Mouse (Mus musculus) heart, postnatal 4 days (tissue): ENCODE measurements at regions not wholly inside any gene's neighbourhood (a gene's known extent, or its start where the extent isn't known, plus 50 kb on each side); places are given as distances from the start of the nearest gene placed in this dataset.

Experiments used
- DNase-seq: peaks from one replicate; pipeline ENCODE4 v3.0.0; 2021

DNA sequence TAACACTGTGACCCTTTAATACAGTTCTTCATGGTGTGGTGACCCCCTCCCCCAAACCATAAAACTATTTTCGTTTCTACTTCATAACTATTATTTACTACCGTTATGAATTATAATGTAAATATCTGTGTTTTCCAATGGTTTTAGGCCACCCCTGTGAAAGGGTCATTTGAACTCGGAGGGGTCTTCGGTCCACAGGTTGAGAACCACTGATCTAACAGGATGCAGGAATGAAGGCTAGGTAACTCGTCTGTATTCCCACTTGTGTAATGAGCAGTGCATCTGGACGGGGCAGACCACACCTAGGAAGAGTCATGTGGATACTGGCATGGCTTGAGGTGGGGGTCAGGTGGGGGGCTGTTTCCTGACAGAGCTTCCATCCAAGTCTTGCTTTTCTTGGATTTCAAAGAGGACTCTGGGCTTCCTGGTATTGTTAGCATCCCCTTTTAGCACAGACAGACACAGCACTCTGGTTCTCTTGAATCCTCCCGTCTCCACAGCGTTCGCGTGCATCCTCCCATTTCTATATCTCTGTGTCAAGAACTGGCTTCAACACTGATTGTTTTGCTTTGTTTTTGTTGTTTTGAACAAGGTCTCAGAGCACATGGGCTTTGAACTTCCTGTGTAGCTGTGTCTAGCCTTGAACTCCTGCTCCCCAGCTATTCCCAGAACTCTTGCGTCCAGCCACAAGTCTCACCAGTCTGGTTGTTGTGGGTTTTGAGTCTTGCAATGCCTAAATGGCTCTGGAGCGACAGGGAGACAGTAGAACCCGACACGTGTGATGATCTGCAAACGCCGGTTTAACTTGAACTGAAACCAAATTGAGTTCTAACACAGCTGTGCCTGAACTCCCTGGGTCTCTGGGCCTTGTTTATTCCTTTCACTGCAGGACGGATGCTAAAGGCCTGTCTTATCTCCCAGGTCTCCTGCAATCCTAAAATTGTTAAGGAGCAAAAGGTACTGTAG lies 75.4 kb upstream of the Ralgps2 start:
- DNase-seq, result no peak

DNA sequence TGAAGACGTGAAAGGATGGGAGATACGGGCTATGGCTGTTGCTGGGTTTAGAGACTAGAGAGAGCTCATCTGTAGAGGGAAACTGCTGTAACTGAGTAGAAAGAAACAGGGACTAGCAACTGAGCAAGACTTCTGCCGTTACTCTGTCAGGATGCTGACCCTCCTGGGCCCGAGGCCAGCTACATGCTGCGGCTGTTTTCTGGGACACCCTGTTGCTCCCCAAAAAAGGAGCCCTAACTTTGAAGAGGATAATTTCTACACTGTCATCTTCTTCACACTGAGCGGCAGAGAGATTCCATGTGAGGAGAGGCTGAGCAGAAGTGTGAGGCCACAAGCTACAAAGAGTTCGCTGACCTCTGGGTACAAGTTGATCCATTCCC lies 74.2 kb upstream of the Ralgps2 start:
- DNase-seq, result no peak

DNA sequence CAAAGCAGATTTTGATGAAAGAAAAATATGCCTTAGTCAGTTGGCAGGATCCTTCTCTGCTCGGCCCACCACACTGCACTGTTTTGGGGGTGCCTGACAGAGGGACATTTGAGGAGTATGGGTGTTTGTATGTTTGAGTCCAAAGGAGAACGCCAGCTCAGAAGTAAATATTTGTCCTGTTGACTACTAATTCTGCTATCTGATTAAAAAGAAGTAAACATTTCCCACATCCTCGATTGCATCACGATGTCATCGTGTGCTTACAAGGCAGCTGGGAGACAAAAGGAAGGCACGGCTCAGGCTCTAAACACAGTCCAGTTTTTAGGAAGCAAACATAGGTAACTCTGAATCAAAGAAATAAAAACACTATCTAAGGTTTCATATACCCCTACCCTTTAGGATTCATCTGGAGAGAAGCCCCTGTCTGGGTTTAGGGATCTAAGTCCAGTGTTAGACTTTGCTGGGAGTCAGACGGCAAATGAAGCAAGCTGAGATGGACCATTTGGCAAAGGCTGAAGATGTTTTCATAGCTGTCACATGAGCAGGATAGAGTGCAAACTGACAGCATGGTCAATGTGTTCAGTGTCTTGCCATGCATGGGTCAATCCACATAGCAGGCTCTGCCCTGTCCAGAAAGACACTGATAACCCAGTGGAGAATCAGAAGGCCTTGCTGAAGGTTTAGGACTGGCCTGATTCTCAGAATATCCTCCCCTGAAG lies 73.7 kb upstream of the Ralgps2 start:
- no peak for DNase-seq

DNA sequence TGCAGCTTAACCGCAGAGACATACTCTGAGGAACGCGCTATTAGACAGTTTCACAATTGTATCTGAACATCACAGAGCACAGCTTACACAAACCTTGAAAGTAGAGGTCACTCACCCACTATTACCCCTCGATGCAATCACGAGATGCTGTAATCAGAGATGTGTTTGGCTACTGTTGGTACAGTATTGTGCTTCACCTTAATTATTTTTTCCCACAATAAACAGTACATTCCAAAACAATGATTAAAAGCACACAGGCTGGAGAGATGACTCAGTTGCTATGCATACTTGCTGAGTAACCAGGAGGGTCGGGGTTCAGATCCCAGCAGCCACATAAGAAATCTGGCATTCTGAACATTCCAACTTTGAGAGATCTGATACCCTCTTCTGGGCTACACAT lies 71.8 kb upstream of the Ralgps2 start:
- no peak for DNase-seq

DNA sequence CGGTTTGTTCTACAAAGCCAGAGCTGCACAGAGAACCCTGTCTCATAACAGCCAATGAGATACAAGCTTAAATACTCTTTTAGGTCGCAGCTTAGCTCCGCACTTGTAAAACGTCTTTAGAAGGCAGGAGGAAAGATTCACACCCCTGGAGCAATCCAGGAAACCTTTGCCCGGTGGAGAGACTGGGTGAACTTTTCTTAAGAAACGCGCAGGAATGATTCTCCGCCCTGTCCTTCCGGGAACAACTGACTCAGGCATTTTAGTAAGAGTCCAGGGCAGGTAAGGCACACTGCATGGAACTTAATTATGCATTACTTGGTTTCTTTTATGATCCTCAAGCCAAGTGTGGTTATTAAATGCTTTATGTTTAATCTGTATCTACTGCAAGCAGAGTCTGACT lies 70.0 kb upstream of the Ralgps2 start:
- DNase-seq, result no peak

DNA sequence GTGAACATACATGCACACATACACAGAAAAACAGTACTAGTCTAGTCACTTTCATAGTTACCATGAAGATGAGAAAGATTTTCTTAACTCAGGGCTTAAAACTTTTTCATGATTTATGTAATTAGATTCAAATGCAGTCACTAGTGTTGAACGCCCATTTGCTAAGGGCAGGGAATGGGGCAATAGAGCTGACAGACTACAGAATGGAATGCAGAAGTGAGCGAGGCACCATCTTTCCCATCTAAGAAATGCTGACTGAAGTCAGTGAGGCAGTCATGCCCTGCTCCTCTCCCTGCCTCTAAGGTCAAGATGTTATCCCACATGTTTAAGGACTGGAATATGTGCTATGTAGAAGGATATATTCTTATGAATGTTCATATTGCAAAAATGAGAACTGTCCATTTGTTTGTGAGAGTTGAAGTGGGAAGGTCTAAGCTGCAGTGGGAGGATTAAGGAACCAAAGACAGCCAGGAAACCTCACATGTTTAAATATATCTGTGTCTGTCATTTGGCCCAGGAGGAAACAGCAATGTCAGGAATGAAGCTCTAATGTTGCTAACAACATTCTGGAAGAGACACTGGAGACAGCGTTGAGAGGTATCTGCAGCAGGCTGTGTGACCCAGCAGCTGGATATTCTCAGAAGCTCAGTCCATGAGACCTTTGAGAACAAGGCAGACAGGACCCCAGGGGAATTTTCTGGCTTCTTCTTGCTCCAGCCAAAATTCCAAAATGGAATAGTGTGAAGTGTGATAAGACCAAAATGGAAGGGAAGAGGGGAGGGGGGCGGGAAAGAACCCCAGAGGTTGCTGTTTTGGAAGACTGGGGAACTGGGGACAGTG lies 68.7 kb upstream of the Ralgps2 start:
- DNase-seq, result peak; percentile 59

DNA sequence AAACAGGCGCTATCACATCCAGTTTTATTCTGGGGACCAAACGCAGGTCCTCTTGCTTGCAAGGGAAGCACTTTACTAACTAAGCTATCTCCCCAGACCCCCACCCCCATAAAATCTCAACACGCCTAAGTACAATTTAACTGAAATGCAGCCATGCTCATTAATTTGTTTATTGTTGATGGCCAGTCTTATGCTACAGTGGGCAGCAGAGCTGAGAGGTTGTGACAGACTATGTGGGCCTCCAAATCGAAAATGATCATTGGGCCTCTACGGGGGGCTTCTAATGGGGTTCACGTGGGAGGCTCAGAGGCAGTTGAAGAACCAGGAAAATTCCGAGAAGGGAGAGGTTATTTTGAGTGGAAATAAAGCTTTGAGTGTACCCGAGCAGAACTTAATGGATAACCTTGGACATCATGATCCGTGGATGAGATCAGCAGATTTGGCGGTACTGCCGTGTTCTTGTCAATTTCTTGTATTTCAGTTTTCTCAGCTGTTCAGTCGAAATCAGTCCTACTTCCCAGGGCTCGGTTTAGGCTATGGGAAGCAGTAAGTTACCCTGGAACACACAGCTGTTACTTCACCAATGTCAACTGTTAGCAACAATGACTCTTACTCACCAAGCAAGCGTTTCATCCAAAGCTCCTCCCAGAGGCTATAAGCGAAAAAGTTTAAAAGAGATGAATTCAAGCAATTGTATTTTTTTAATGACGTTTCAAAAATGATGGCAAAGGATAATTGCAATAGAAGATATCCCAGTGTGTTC lies 65.1 kb upstream of the Ralgps2 start:
- DNase-seq, result no peak

DNA sequence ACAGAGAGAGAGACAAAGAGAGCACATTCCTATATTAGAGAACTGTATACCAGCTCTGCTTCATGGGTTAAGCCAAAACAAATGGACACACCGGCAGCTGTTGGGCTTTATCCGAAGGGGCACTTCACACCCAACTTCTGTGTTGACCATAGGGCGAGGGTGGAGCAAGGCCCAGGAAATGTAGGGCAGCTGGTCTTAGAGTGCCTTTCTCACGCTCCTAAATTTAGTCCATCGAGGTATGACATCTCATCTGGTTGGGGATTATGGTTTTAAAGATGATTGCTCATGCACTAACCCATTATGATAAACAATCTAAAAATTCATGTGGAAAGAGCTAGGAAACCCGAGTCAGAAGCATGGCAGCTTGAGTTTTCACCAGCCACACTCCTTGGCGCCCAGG lies 63.6 kb upstream of the Ralgps2 start:
- no peak for DNase-seq

DNA sequence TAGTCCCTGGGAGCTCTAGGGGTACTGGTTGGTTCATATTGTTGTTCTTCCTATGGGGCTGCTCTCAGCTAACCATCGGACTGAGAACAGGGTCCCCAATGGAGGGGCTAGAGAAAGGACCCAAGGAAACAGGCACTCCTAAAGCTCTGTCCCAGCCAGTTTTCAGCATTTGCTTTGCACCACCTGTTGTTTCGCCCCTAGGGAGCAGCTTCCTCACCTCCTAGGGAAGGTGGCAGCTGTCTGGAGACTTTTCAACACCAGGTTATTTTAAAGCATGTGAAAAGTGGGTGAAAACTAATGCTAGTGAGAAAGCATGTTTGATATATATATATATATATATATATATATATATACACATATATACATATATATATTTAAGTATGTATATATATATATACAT lies 62.8 kb upstream of the Ralgps2 start:
- no peak for DNase-seq

DNA sequence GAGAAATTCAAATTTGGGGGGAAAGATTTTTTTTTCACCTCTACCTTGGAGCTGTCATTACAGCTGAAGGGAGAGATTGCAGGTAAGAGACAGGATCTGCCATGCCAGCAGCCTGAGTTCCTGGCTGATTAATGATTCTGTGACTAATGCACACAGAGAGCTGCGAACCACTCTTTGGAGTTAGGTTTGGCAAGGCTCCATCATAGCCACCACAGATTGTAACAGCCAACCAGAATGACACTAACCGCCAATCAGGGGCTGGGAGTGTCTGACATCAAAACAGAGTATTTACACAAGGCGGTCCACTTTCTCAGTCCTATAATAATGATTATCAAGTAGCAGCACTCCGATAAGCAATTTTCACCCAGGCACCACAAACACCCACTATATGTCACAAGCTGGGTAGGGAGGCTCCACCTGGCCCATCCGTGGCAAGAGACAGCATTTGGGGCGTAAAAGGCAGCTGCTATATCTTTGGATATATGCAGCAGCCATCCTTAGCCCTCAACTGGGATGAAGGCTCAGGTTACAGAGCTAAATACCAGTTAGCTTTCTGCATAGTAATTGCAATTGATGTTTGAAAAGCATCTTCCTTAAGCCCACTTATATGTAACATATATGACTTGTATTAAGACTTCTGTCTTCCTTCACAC lies 61.7 kb upstream of the Ralgps2 start:
- no peak for DNase-seq

DNA sequence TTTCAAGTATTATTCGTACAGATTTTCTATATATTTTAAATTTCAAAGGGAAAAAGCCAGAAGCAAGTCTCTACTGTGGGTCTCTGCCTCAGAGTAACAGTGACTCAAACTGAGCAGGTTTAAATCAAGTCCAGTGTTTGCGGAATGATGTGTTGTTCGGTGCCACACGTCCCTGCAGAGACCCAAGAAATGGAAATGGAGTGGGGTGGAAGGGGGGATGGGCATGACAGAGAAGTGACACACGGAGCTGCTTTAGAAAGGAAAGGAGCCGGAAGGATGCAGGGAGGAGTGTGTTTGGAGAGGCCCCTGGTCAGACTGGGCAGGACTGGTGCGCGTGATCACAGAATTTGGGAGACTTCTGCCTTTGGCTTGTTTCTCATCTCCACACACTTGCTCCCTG lies 60.5 kb upstream of the Ralgps2 start:
- DNase-seq, result no peak

DNA sequence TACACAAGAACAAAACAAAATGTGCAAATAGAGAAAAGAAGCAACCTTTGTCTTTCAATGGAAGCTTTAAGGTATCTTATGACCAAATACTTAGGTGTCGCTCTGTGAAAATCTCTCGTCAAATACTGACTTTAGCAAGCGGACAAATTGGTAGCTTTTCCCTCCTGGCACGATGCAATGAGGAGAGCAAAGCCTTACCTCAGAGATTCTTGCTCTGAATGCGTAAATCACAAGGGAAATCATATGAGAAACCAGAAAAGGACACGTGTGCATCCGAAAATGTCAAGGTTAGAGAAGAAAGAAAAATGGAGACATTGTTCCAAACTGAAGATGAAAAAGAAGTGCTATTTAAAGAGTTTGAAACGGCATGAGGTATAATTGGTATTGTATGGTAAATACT lies 59.8 kb upstream of the Ralgps2 start:
- no peak for DNase-seq

DNA sequence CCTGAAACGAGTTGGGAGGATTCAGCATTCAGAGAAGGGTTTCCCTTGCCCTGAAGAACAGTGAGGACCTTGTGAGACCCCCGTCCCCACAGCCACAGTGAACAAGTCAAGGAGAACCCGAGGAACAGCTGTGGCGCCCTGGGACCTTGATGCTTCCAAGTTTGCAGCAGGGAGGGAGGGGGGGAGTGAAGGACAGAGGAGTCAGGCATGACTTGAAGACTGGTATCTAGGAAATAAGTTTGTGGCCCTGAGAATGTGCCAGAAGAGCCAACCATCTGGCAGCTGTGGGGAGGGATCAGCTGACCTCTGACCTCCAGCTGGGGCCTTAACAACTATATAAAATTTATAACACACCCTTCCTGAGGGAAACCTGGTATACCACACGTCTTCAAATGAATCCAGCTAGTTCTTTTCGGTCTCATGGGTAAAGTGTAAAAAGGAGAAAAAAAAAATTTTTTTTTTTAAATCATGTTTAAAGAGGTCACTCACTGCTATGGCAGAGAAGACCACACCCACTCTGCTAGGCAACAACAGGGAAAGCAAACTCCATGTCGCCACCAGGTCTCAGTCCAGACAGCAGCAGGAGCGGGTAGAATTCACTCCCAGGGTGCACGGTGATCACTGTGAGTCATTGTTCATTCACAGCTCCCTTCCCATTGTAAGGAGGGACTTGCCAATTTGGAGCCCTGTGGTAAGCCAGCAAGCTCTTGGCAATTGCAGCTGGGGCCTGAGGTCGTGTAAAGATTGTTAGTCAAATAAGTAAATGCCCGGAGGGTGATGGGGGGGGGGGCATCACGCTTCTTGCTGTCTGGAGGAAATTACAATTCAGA lies 58.3 kb upstream of the Ralgps2 start:
- DNase-seq, result peak; percentile 36

DNA sequence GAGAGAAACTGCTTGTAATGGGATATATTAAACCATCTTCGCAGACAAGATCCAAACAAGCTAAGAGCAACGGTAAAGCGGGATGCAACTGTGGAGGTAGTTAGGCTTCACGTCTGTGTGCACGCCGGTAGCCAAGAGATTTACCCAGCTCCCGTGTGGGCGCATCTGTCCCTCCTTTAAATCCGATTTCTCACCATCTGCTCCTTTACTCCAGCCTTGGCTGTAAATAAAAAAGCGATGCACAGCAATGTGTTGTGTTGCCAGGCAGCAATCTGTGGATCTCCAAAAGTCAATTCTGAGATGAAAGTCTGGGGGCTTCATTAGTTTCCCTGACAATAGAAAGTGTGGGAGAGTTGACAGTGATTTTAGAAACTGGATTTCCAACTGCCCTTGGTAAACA lies 57.6 kb upstream of the Ralgps2 start:
- DNase-seq, result no peak

DNA sequence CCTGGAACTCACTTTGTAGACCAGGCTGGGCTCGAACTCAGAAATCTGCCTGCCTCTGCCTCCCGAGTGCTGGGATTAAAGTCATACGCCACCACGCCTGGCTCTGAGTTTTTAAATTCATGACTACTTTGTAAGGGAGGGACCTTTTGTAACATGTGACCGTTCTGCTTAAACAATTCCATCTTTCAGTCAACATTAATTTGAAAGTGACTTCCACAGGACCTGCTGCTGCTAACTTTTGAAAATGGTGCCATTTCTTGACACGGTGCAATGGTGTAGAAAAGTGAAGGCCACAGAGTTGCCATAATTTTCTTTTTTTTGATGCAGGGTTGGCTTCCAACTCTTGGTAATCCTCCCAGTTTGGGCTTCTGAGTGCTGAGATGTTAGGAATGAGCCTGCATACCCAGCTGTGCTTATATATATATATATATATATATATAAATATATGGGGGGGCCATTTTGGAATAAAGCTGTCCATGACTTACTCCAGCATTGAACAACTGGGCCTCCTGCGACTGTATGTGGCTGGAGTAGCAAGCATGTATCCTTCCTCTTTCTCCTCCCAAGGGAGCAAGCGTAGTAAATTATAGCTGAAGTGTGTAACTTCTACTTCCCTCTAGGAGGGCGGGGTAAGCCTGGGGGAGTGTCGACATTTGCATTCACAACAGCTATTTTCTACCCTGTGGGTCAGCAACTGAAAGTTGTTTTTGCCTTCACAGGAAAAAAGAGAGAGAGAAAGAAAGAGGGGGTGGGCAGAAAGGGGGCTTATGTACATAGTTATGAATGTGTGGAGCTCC lies 56.9 kb upstream of the Ralgps2 start:
- DNase-seq, result no peak

DNA sequence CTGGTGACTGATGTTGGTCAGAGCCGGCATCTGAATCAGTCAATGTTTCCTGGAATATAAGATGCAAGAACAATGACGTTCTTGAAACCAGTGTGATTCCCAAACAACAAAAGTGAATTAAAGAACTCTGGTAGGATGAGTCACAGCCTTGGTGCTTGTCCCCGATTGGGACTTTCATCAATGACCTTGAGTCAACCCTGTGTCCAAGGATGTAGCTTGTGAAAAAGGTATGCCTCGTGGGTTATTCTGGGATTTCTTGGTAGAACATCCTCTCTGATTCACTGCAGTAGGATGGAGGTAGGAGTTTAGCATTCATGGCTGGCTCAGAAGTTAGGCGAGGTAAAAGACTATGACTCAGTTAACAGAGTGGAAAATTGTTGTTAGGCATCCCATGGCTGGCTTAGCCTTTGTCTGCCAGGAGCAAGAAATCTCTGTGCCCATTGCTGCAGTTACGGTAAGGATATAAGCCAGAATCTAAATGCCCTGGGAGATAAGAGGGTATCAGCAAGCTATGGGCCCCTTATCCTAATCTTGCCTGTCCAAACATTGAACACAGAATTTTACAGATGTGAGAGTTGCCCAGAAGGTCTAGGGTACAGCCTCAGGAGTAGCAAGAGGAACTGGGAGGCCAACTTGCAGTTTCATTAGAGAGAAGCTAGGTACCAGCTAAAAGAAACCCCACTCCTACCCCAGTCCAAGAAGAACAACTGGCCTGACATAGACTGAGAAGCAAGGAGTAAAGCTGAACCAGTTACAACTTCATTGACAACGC lies 55.9 kb upstream of the Ralgps2 start:
- no peak for DNase-seq

DNA sequence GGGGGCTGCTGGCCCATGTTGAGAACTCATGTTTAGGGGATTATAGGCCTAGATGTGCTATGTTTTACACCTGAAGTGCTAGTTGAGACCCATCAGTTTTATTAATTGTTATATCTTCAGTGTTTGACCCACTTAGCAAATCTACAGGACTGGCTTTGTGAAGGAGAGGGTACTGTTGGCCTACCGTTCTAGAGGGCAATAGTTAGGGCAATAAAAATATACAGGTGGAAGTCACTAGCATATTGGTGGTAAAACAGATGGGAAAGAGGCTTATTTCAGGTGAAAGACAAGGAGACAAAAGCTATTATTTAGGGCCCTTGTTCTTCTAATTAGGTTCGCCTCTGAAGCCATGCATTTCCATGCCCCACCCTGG lies 55.2 kb upstream of the Ralgps2 start:
- no peak for DNase-seq

DNA sequence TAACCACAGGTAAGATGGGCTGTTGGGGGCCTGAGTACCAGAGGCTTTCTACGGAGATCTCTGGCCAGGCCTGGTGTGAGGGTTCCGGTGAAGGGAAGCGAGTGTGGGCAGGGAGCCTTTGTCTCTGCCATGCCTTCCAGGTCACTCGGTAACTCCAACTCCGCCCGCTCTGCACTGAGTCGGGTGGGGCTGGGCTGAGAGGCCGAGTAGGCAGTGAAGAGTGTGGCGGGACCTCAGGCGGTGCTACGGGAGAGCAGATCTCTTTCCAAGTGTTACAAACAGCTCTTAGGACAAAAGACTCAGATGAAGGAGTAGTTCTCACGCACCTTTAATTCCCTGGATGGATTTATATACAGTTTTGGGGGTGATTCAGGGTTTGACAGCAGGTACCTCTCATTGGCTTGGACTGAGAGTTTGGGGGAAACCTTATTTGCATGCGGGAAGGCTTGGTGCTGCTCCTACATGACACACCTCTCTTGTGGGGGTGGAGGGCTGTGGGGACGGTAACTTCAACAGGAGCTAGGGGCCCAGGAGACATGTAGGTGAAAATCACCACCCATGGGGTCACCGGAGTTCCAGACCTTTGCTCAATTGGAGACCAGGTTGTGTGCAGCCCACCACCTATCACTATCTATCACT lies 54.7 kb upstream of the Ralgps2 start:
- no peak for DNase-seq

DNA sequence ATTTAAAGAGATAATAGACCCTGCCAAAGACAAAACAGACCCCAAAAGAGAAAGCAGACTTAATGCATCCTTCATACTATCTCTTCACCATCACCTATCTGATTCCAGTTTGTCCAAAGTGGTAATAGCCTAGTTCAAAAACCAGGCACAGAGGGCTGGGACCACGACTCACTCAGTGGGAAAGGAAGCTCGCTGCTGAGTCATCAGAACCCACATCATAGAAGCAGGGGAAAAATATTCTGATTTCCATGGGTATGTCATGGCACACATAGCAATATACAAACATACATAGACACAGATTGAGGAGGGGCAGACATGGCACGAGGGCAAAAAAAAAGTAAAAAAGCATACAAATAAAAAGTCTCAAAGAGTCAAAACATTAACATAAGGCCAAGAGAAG lies 53.7 kb upstream of the Ralgps2 start:
- no peak for DNase-seq
